Mouse (Mus musculus) adrenal gland, postnatal 4 days (tissue): ENCODE measurements at regions not wholly inside any gene's neighbourhood (a gene's known extent, or its start where the extent isn't known, plus 50 kb on each side); places are given as distances from the start of the nearest gene placed in this dataset.
"Not testable (repeated sequence)": the region's sequence is repeated elsewhere in the genome, so short reads cannot be mapped to it uniquely, and the experiment has no call there.

Experiments
- DNase-seq, 2 experiments: peaks; one replicate each; pipeline ENCODE4 v3.0.0; 2021 to 2022; ENCODE audit warnings: low spot score in 2 of 2, mixed read lengths in 2 of 2

DNA sequence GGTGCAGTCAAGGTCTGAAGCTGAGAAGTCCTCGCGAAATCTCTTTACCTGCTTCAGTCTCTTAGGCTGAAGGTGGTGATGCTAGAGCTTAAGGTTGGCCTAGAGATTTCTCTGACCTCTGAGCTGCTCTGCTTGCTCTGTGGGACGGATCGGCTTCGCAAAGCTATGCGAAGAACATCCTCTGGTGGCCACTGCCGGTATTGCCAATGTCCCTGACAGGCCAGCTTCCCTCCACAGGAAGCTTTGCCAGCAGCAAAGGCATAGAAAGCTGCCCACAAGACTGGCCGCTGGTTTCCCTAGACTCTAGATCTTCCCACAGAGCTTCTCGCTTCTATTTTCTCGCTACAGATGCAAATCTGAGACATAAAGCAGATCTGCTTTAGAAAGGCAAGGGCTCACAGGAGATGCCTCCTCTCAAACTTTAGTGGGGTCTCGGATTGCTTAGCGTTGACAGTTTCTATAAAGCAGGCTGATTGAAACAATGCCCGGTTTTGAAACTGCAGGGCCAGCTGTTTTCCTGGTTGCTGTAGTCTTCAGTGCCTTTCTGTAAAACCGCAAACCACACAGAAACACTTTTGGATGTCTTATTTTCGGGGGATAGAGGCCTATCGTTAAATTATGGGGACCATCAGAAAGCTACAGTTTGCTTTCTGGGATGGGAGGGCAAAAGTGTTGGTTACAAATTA, 153.7 kb downstream of the Car8 start:
- DNase-seq, result peak; percentile 36 to 55

DNA sequence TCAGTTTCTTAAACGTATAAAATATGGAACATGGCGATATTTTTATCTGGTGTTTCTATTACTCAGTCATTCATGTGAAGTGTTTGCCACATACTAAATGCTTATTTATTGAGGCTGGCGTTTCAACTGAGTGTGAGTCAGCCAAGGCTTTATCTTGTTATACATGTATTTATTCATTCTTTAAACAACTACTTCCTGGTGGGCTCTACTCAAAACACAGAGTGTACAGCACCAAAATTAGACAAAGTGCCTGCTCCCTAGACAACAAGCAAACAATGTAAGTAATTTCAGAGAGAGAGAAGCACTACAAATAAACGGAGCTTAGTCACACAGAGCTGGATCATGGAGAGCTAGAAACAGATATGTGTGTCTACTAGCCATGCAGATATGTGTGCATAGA, 159.5 kb downstream of the Car8 start:
- DNase-seq, result no peak

DNA sequence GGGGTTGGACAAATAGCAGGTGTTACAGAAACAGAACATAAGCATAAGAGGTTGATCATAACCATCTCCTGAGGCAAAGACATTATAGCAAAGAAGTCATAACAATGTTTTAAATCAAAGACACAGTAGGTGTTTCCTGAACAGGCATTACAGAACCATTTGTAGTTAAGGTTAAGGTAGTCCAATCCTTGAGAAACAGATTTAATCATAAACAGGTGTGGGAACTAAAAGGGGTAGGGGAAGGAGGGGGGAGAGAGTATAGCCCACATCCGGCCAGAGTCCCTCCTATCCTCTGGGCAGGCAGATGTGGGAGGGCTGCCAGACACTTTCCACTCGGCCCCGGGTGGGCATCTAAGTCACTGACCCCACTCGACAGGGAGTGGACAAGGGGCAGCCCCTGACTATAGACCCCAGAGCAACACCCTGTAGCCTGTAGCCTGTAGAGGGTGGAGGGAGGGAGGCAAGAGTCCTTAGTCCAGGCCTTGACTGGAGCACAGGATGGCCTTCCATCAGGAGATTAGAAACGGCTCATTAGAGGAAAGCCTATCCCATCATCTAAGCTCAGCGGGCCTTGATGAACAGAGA, 165.8 kb downstream of the Car8 start:
- DNase-seq, result no peak

- DNase-seq, result not testable (repeated sequence)
These were observed 168.1 kb downstream of the Car8 start for GRCm38 (mm10) chr4:8070693-8071092.

DNA sequence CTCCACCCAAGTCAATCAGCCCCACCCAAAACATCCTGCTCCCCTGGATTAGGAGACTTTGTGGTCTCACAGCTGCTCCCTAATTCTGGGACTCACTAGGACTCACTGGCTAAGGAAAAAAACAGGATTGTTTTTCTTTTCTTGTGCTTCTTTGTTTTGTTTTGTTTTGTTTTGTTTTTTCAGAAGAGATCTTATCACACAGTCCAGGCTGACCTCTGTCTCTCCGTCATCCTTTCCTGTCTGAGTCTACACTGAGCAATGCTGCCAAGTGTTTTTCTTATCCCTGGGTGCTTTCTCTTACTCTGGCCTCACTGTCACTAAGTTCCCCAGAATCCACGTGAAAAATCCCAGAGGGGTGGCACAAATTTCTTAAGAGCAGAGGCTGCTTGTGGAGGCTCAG, 170.8 kb downstream of the Car8 start:
- DNase-seq, result no peak

DNA sequence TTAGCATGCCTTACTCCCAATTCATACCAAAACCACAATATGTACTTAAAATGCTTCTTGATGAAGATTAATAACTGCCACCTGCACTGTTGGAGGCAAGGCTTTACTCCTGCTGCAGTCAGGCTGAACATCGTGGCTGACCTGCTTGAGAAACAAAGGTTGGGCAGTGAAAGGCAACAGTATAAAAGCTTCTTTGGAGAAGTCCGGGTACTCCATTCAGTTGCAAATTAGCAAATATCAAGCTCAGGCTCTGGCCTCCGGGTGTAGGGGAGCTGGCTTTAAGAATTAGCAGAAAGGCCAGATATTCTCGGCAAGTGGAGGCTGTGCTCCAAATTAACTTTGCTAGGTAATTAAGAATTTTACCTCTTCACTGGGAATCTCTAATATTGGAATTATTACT, 197.1 kb downstream of the Car8 start:
- no peak for DNase-seq

- no peak for DNase-seq
These were observed 201.0 kb downstream of the Car8 start for GRCm38 (mm10) chr4:8037863-8038262.

GRCm38 (mm10) chr4:8033402-8033801, 205.4 kb downstream of the Car8 start:
- not testable (repeated sequence) for DNase-seq

DNA sequence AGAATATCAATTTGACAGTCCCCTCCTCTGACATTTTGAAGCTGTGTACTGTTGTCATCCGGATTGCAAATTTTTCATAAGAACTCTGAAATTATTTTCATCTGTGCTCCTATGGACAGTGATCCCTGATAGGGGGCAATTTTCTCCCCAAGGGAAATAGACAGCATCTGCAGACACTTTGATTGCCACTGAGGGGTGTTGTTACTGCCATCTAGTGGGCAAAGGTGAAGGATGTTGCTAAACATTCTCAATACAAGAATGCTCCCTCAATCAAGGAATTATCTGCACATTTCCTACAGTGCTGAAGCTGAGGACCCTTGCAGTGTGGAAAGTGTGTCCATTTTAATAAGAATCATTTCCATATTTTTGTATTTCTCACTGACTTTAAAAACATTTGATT, 233.7 kb downstream of the Car8 start:
- DNase-seq, result peak in 1 of 2 experiments; percentile 4

- no peak for DNase-seq
These were observed 241.3 kb downstream of the Car8 start for GRCm38 (mm10) chr4:7997575-7997953.

GRCm38 (mm10) chr4:7996923-7997574, 241.8 kb downstream of the Car8 start:
- no peak for DNase-seq

DNA sequence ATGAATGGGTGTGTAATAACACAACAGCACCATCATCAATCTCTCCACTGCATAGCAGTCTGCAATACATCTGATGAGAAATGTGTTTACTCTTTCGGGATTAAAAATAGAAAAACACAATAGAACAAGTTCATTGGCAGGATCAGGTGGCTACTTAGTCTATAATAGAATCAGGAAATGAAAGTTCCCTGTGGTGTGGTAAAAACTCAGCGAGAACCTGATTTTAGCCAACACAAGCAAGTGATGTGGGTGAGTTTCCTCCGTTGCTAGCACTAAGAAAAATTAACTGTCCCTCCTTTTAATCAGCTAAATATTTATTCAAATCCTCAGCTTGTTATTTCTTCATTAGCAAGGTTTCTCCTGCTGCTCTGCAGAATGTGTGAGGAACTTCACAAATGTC, 245.9 kb downstream of the Car8 start:
- DNase-seq, result no peak

- no peak for DNase-seq
These were observed 251.1 kb downstream of the Car8 start for GRCm38 (mm10) chr4:7987781-7988180.

DNA sequence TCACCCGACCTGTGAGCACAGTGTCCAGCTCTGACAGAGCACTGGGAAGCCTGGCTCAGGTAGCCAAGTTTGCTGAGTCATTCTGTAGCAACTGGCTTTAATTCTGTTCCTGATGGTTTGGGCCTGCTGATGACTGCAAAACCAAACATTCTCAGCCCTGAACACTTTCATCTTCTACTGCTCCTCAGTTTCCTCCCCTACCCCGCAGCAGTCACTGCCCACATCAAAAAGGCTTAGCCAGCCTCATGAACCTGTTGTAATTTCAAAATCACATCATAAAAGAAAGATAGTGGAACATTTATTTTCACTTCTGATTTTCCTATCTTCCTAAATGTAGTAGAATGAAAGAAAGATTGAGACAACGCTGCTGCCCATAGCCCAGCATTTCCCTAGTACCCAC, 251.5 kb downstream of the Car8 start:
- no peak for DNase-seq

- no peak for DNase-seq
These were observed 254.0 kb downstream of the Car8 start for GRCm38 (mm10) chr4:7984814-7985213.

DNA sequence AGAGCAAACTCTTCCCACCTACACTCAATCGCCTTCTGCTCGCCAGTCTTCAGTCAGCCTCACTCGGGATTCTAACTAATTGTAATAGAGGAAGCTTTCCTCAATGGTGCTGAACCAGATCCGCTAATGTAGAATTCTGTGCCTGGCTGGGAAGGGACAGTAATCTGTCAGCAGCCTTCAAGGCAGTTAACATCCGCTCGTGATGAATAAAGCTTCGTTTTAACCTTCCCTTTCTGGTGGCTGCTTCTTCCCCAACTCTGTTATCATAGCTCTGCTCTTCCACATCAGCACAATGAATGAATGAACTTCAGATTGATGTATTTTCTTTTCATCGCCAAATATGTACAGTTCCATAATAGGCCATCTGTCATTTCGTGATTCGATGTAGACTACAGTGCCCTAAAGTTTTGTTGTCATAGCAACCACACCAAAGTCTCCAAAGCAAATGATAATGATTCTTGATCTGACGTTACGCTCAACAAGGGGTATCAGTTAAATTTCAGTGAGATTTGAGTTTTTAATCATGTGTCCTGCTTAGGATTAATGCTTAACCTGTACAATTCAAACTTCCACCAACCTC, 259.0 kb downstream of the Car8 start:
- no peak for DNase-seq

GRCm38 (mm10) chr4:7977661-7978444, 261.0 kb downstream of the Car8 start:
- no peak for DNase-seq

GRCm38 (mm10) chr4:7970272-7970671, 268.6 kb downstream of the Car8 start:
- no peak for DNase-seq

DNA sequence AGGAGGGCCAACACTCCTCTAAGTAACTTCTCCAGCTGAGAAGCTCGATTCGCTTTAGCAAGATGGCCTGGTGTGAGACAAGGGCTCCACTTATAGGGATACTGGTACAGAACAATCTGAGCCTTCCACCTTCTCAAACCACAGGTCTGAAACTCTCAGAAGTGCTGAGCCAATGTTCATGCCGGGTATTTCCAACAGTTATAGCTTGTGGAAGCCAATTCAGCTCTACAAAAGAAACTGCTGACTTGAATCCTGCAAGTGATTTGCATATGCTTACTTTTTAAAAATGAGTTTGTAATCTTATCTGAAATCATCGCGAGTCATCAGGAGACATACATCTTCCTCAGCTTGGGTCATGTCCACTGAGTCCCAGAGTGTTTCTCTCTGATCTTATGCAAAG, 273.2 kb downstream of the Car8 start:
- DNase-seq, result no peak

- DNase-seq, result no peak
These were observed 277.2 kb downstream of the Car8 start for GRCm38 (mm10) chr4:7961521-7962172.

GRCm38 (mm10) chr4:7960335-7960734, 278.5 kb downstream of the Car8 start:
- DNase-seq, result no peak
